Mouse (Mus musculus) heart, embryonic 15.5 days (tissue): ENCODE results near the gene Tmc3. TPM values are rescaled to one million over a fixed set of nuclear protein-coding genes. Genes with fewer than 3 reads are reported as not detected.

Experiments
- ATAC-seq: fragments of 200-750 bp; cut with Nextera tagmentation; replicated peaks from 2 replicates; pipeline ENCODE4 v1.8.0; 2017; ENCODE audit warnings: low read depth, moderate TSS enrichment; ENCODE audit not compliant: insufficient number of reproducible peaks, insufficient read depth, low FRiP score
- H3K27ac ChIP-seq: fragments of 300-500 bp; sonication (generic); 2 replicates; pipeline ENCODE4 v1.5.1; 2015; ENCODE audit warnings: mild to moderate bottlenecking, inconsistent platforms
- H3K27me3 ChIP-seq: fragments of 300-500 bp; sonication (generic); 2 replicates; pipeline ENCODE4 v1.6.1; 2015; ENCODE audit warnings: inconsistent platforms
- H3K36me3 ChIP-seq: fragments of 300-500 bp; sonication (generic); 2 replicates; pipeline ENCODE4 v1.6.1; 2015; ENCODE audit warnings: mild to moderate bottlenecking, inconsistent platforms
- H3K4me1 ChIP-seq: fragments of 300-500 bp; sonication (generic); replicated peaks from 2 replicates; pipeline ENCODE4 v1.6.1; 2015; ENCODE audit warnings: inconsistent platforms
- H3K4me2 ChIP-seq: fragments of 300-500 bp; sonication (generic); 2 replicates; pipeline ENCODE4 v1.6.1; 2015; ENCODE audit warnings: inconsistent platforms, mild to moderate bottlenecking, moderate library complexity
- H3K4me3 ChIP-seq: fragments of 300-500 bp; sonication (generic); 2 replicates; pipeline ENCODE4 v1.5.1; 2015; ENCODE audit warnings: mild to moderate bottlenecking, inconsistent platforms
- H3K9ac ChIP-seq: fragments of 300-500 bp; sonication (generic); 2 replicates; pipeline ENCODE4 v1.6.1; 2015; ENCODE audit warnings: mild to moderate bottlenecking, inconsistent platforms
- H3K9me3 ChIP-seq: fragments of 300-500 bp; sonication (generic); replicated peaks from 2 replicates; pipeline ENCODE4 v1.6.1; 2016; ENCODE audit warnings: inconsistent platforms
- WGBS: fragments of 180-500 bp; shearing (Covaris S2); methylation state at CpG from one replicate; pipeline ENCODE4 v1.1.7; 2015; ENCODE audit warnings: mixed read lengths; 5-methylcytosine and 5-hydroxymethylcytosine counted together
- polyA plus RNA-seq: library from polyadenylated mRNA; unstranded; fragments of >200 nt; fragmentation: Nextera tagmentation; extraction: Ambion mirVana; gene quantifications from 2 replicates; pipeline ENCODE4 v1.2.1, GENCODE M21; 2015

Gene Tmc3
- polyA plus RNA-seq, 1 experiment from 2014 or later = 0.64 TPM

DNA sequence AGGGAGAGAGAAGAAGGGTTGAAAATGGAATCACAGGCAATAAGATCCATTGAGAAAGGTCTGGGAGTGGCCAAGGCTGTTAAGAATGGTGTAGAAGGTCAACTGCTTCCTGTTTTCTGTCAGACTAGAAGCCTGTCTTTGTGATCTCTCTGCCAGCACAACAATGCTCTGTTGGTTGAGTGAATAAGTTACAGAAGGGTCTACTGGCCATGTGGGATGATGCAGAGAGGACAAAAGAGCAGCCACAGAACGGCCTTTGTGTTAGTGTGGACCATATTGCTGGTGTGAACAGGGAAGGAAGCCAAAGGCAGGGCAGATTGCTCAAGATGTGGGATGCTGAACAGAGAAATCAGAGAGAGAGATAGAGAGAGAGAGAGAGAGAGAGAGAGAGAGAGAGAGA, 74.0 kb downstream of the Tmc3 start:
- no peak for ATAC-seq
- no peak overlapping the region for H3K9ac ChIP-seq
- H3K27ac ChIP-seq = peak overlapping the region; percentile 58
- H3K4me3 ChIP-seq = no peak overlapping the region
- H3K27me3 ChIP-seq = no peaks in the 10 kb centered on the region
- no peaks in the 10 kb centered on the region for H3K9me3 ChIP-seq
- no peak overlapping the region for H3K4me2 ChIP-seq
- H3K36me3 ChIP-seq = no peaks in the 10 kb centered on the region
- 74% methylated on average over 1 of the region's 1 CpGs for WGBS
- H3K4me1 ChIP-seq = no peaks in the 10 kb centered on the region

GRCm38 (mm10) chr7:83659159-83660065, 74.7 kb downstream of the Tmc3 start:
- no peak for ATAC-seq
- H3K36me3 ChIP-seq = no peaks in the 10 kb centered on the region
- 80% methylated on average over 9 of the region's 9 CpGs for WGBS

DNA sequence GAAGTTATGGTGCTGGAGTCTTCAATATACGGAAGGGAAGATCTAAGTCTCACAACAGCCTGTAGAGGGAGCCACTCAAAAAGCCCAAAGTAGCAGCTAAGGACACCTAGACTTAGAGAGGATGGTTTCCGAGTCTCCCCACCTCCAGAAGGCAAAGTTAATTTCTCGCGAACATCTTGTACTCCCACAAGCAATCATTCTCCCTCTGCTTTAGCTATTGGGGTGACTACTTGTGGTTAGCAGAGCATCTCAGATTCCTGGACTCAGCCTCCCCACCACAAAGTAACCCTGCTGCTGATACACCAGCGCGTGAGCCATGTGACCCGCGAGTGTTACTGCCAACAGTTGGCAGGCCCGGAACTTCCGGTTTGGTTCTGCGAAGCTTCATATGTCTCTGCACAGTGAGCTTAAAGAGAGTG, 75.6 kb downstream of the Tmc3 start:
- Histone ChIP-seq H3K4me3 (no peak overlapping the region), H3K27me3 (no peaks in the 10 kb centered on the region), H3K36me3 (no peaks in the 10 kb centered on the region), H3K9me3 (no peaks in the 10 kb centered on the region), H3K9ac (no peak overlapping the region), H3K4me2 (no peak overlapping the region), H3K4me1 (no peaks in the 10 kb centered on the region), H3K27ac (no peak overlapping the region)
- ATAC-seq = no peak
- WGBS = 80% methylated on average over 11 of the region's 11 CpGs

More at GRCm38 (mm10) chr7:83659159-83660065, 74.7 kb downstream of the Tmc3 start:
- no peaks in the 10 kb centered on the region for H3K27me3 ChIP-seq
- no peak overlapping the region for H3K9ac ChIP-seq
- no peaks in the 10 kb centered on the region for H3K4me1 ChIP-seq
- no peak overlapping the region for H3K4me2 ChIP-seq
- H3K9me3 ChIP-seq = no peaks in the 10 kb centered on the region
- H3K27ac ChIP-seq = peak overlapping the region; percentile 58
- no peak overlapping the region for H3K4me3 ChIP-seq

GRCm38 (mm10) chr7:83661031-83661430, 76.3 kb downstream of the Tmc3 start:
- Histone ChIP-seq H3K27ac (no peak overlapping the region), H3K4me2 (no peak overlapping the region), H3K4me3 (no peak overlapping the region), H3K4me1 (no peaks in the 10 kb centered on the region), H3K9ac (no peak overlapping the region), H3K9me3 (no peaks in the 10 kb centered on the region), H3K36me3 (no peaks in the 10 kb centered on the region), H3K27me3 (no peaks in the 10 kb centered on the region)
- 80% methylated on average over 10 of the region's 10 CpGs for WGBS
- ATAC-seq = no peak

DNA sequence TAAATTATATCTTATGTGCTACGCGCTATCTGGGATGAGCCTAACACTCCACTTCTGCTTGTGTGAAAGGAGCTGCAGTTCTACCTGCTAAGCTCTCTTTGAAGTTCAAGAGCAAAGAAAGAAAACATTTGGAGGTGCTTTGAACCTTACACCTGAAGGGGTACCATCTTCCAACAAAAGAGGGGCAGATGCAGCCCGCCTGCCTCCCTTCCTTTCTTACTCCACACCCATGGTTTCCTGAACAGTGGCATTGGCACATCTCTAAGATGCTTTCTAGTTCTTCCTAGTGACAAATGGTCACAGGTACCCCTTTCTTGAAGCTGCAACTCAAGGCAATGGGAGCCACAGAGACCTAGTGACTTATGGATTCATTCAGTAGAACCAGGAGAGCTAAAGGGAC, 77.0 kb downstream of the Tmc3 start:
- 99% methylated on average over 3 of the region's 3 CpGs for WGBS
- no peak overlapping the region for H3K4me2 ChIP-seq
- H3K27me3 ChIP-seq = no peaks in the 10 kb centered on the region

GRCm38 (mm10) chr7:83662711-83663375, 78.1 kb downstream of the Tmc3 start:
- WGBS = 78% methylated on average over 6 of the region's 6 CpGs
- Histone ChIP-seq H3K4me1 (no peaks in the 10 kb centered on the region), H3K9me3 (no peaks in the 10 kb centered on the region), H3K4me3 (no peak overlapping the region), H3K4me2 (no peak overlapping the region), H3K27me3 (no peaks in the 10 kb centered on the region), H3K27ac (no peak overlapping the region), H3K9ac (no peak overlapping the region), H3K36me3 (no peaks in the 10 kb centered on the region)
- ATAC-seq = no peak

More for the DNA sequence above, 77.0 kb downstream of the Tmc3 start:
- Histone ChIP-seq H3K27ac (no peak overlapping the region), H3K4me1 (no peaks in the 10 kb centered on the region), H3K4me3 (no peak overlapping the region), H3K36me3 (no peaks in the 10 kb centered on the region), H3K9ac (no peak overlapping the region), H3K9me3 (no peaks in the 10 kb centered on the region)
- ATAC-seq = no peak

DNA sequence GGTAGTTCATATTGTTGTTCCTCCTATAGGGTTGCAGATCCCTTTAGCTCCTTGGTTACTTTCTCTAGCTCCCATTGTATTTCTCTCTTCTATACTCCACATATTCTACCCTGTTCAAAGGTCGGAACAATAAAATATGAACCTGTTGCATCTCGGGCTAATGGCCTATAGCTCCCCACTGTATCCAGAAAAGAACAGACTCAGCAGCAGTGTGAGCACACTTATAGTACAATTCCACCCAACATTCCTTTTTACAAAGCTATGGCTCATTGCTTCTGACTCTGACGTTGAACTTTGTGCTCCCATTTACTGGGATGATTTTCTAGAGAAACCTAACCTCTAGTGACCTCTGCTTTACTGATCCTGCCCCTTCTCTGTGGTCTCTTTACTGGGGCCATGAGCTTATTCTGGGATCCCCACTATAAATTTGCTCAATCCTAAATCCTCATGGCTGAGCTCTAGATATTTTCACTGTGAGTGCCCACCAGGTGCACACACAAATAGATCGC, 81.4 kb downstream of the Tmc3 start:
- no peak for ATAC-seq
- H3K4me3 ChIP-seq = no peak overlapping the region
- H3K36me3 ChIP-seq = no peaks in the 10 kb centered on the region
- H3K9me3 ChIP-seq = no peaks in the 10 kb centered on the region
- no peaks in the 10 kb centered on the region for H3K4me1 ChIP-seq
- no peaks in the 10 kb centered on the region for H3K27me3 ChIP-seq
- H3K9ac ChIP-seq = no peak overlapping the region
- no peak overlapping the region for H3K27ac ChIP-seq
- 87% methylated on average over 4 of the region's 4 CpGs for WGBS
- H3K4me2 ChIP-seq = no peak overlapping the region

DNA sequence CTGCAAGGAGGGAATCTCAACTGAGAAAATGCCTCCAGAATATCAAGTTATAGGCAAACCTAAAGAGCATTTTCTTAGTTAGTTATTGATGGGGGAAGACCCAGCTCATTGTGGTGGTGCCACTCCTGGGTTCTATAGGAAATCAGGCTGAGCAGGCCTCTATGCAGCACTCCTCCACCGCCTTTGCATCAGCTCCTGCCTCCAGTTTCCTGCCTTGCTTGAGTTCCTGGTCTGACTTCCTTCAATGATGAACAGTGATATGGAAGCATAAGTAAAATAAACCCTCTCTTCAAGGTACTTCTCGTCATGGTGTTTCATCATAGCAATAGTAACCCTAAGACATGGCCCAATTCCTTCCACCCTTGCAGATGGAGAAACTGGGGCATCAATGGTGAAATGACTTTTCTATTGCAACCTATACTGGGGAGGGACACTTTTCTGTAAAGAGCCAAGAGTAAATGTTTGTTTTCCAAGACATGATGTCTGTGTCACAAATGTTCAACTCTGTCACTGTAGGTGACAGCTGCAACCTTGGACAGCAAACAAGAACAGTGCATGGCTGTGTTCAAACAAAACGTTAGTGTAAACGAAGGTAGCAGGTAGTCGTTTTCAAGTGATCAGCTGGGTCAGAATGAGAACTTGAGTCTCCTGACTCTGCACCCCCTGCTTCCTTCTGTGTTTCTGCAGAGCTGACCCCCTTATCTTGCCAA, 83.4 kb downstream of the Tmc3 start:
- no peaks in the 10 kb centered on the region for H3K27me3 ChIP-seq
- WGBS = 73% methylated on average over 5 of the region's 5 CpGs
- H3K4me1 ChIP-seq = no peaks in the 10 kb centered on the region
- H3K36me3 ChIP-seq = no peaks in the 10 kb centered on the region
- H3K9ac ChIP-seq = no peak overlapping the region
- no peak overlapping the region for H3K27ac ChIP-seq
- ATAC-seq = no peak
- no peak overlapping the region for H3K4me2 ChIP-seq
- no peaks in the 10 kb centered on the region for H3K9me3 ChIP-seq
- no peak overlapping the region for H3K4me3 ChIP-seq

- no peaks in the 10 kb centered on the region for H3K27me3 ChIP-seq
- no peak overlapping the region for H3K27ac ChIP-seq
- ATAC-seq = no peak
- H3K9ac ChIP-seq = no peak overlapping the region
- H3K9me3 ChIP-seq = no peaks in the 10 kb centered on the region
- H3K4me3 ChIP-seq = no peak overlapping the region
- no peaks in the 10 kb centered on the region for H3K4me1 ChIP-seq
- WGBS = 16% methylated on average over 1 of the region's 1 CpGs
- H3K36me3 ChIP-seq = no peaks in the 10 kb centered on the region
- H3K4me2 ChIP-seq = no peak overlapping the region
Measured at GRCm38 (mm10) chr7:83668724-83669123, 84.0 kb downstream of the Tmc3 start.

- no peak overlapping the region for H3K27ac ChIP-seq
- no peaks in the 10 kb centered on the region for H3K27me3 ChIP-seq
- no peaks in the 10 kb centered on the region for H3K36me3 ChIP-seq
- H3K4me1 ChIP-seq = no peaks in the 10 kb centered on the region
- no peak overlapping the region for H3K4me2 ChIP-seq
- H3K4me3 ChIP-seq = no peak overlapping the region
- 81% methylated on average over 6 of the region's 6 CpGs for WGBS
- ATAC-seq = no peak
- H3K9me3 ChIP-seq = no peaks in the 10 kb centered on the region
- H3K9ac ChIP-seq = no peak overlapping the region
Measured at GRCm38 (mm10) chr7:83671573-83671972, 86.8 kb downstream of the Tmc3 start.
